Comparison of ENCODE assay signal across 28 mouse cellular contexts in the genomic region with DNA sequence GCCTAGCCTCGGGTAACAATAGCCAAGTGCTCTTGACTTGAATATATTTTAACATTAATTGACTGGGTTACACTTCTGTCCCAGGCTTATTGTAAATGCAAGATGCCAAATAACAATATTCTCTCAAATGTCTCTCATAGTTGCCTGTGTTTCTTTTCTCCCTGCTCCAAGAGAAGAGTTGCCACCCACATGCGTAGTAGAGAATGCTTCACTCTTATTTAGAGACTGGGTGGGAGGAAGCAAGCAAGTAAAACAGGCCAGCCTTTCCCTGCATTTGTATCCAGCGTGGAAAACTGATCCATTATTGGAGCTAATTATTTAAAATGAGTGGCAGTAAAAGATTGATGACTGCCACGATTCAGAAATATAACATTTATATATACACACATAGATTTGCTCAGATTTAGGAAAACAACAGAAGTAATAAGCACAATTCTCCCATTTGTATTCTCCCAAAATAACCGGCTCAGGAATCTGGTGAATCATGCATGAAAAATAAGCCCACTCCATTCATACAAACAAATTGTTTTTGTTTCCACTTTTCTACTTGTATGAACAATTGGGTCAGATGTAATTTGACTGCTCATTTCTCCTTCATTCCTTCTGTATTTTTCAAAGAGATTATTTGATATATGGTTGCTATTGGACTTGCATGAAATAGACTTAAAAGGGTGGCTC.
DNase-seq lines count a peak whose midpoint lies in the region; ATAC-seq lines count a peak whose summit lies in the region.
"Had no signal": no experiment of that assay in that cellular context is flagged by ENCODE, and none has a peak within 500 bp of the region (broad histone marks: within the 10 kb centered on the region; RNA-seq: fewer than 3 reads in every experiment).

No protein-coding gene starts in this region.

- no peaks in the 10 kb centered on the region for H3K4me1 ChIP-seq in embryonic facial prominence, embryonic 10.5 days
- no peaks in the 10 kb centered on the region for H3K4me1 ChIP-seq in forebrain, embryonic 15.5 days
- H3K4me1 ChIP-seq: embryonic facial prominence, embryonic 13.5 days; forebrain, embryonic 12.5 days; heart, embryonic 12.5 days; heart, embryonic 15.5 days; hindbrain, embryonic 10.5 days had no signal

- DNase-seq in left cerebral cortex, postnatal 14 days (ENCODE audit: low spot score in 2 of 2): peak; percentile 11 to 18
- DNase-seq in left cerebral cortex, postnatal 4 days: no peak
- peak; percentile 5 to 8 for DNase-seq in right cerebral cortex, postnatal 36 days (ENCODE audit: low spot score in 2 of 2)
- no peak for DNase-seq in right cerebral cortex, postnatal 10 days (ENCODE audit: low spot score in 2 of 2)
- peak; percentile 11 for DNase-seq in retina, embryonic 14.5 days (ENCODE audit: low spot score)
- DNase-seq in embryonic facial prominence, embryonic 10.5 days (ENCODE audit: low spot score): no peak
- DNase-seq: adrenal gland, adult 8-10 months; adrenal gland, postnatal 25 days; cerebellum, adult 18-20 months; cerebellum, adult 9-10 months; cerebellum, postnatal 25 days; gastrocnemius, postnatal 25 days; heart, adult 18-20 months; heart, postnatal 10 days; heart, postnatal 36 days had no signal

- H3K9me3 ChIP-seq in embryonic facial prominence, embryonic 10.5 days: no peaks in the 10 kb centered on the region
- no peaks in the 10 kb centered on the region for H3K9me3 ChIP-seq in forebrain, embryonic 15.5 days
- H3K9me3 ChIP-seq: embryonic facial prominence, embryonic 13.5 days; forebrain, embryonic 12.5 days; heart, embryonic 12.5 days; heart, embryonic 15.5 days; hindbrain, embryonic 10.5 days had no signal

- ATAC-seq in forebrain, embryonic 15.5 days (replicated peaks): no peak
- ATAC-seq: activated CD4-positive, CD25-positive, alpha-beta regulatory T cell, adult 4 months; CD4-positive, CD25-positive, alpha-beta regulatory T cell, adult 4 months; forebrain, embryonic 16.5 days; hindbrain, postnatal 0 days; inflammation-experienced regulatory T-cells, adult 6 months had no signal

- no peak overlapping the region for H3K27ac ChIP-seq in embryonic facial prominence, embryonic 10.5 days (replicated peaks)
- H3K27ac ChIP-seq in forebrain, embryonic 15.5 days (replicated peaks): no peak overlapping the region
- H3K27ac ChIP-seq: embryonic facial prominence, embryonic 13.5 days; forebrain, embryonic 12.5 days; heart, embryonic 15.5 days; hindbrain, embryonic 10.5 days; hindbrain, embryonic 14.5 days; hindbrain, postnatal 0 days had no signal

- H3K36me3 ChIP-seq in embryonic facial prominence, embryonic 10.5 days (replicated peaks): no peaks in the 10 kb centered on the region
- no peaks in the 10 kb centered on the region for H3K36me3 ChIP-seq in forebrain, embryonic 15.5 days
- H3K36me3 ChIP-seq: embryonic facial prominence, embryonic 13.5 days; forebrain, embryonic 12.5 days; heart, embryonic 12.5 days; heart, embryonic 15.5 days; hindbrain, embryonic 10.5 days had no signal

- intact Hi-C loops in left cerebral cortex, postnatal 14 days (cut with DNase I): no loop called here
- intact Hi-C loops in left cerebral cortex, postnatal 4 days (cut with DNase I): no loop called here

- no peak overlapping the region for H3K9ac ChIP-seq in forebrain, embryonic 15.5 days (replicated peaks)
- H3K9ac ChIP-seq: embryonic facial prominence, embryonic 13.5 days; forebrain, embryonic 12.5 days; heart, embryonic 12.5 days; heart, embryonic 15.5 days; hindbrain, embryonic 14.5 days had no signal

- no peak overlapping the region for H3K4me2 ChIP-seq in forebrain, embryonic 15.5 days (replicated peaks)
- H3K4me2 ChIP-seq: embryonic facial prominence, embryonic 13.5 days; forebrain, embryonic 12.5 days; heart, embryonic 12.5 days; heart, embryonic 15.5 days; hindbrain, embryonic 14.5 days had no signal

- H3K4me3 ChIP-seq in embryonic facial prominence, embryonic 10.5 days: no peak overlapping the region
- H3K4me3 ChIP-seq in forebrain, embryonic 15.5 days: no peak overlapping the region
- H3K4me3 ChIP-seq: embryonic facial prominence, embryonic 13.5 days; erythroblast, embryonic 14.5 days; forebrain, embryonic 12.5 days; heart, embryonic 12.5 days; heart, embryonic 15.5 days; hindbrain, embryonic 10.5 days had no signal

- H3K27me3 ChIP-seq in embryonic facial prominence, embryonic 10.5 days (replicated peaks; ENCODE audit: low read depth, poor library complexity, severe bottlenecking): no peaks in the 10 kb centered on the region
- no peaks in the 10 kb centered on the region for H3K27me3 ChIP-seq in forebrain, embryonic 15.5 days
- H3K27me3 ChIP-seq: embryonic facial prominence, embryonic 13.5 days; forebrain, embryonic 12.5 days; heart, embryonic 12.5 days; heart, embryonic 15.5 days had no signal

- WGBS in embryonic facial prominence, embryonic 10.5 days: 84% methylated on average over 5 of the region's 5 CpGs
- 63% methylated on average over 5 of the region's 5 CpGs for WGBS in forebrain, embryonic 15.5 days

Comparison
In these comparisons a context has a peak if more than half of its experiments do, and no peak if none do; other contexts are left out.
1. DNase-seq: peak in left cerebral cortex, postnatal 14 days (2 of 2), right cerebral cortex, postnatal 36 days (2 of 2) and retina, embryonic 14.5 days (single experiment); none in left cerebral cortex, postnatal 4 days (single experiment), right cerebral cortex, postnatal 10 days (0 of 2) and embryonic facial prominence, embryonic 10.5 days (single experiment).